Mouse (Mus musculus): ENCODE measurements around the gene Ly6g5c. TPM values are rescaled to one million over a fixed set of nuclear protein-coding genes. Genes with fewer than 3 reads are reported as not detected.

Gene Ly6g5c
- total and polyA plus RNA-seq, 3 experiments = not detected

DNA sequence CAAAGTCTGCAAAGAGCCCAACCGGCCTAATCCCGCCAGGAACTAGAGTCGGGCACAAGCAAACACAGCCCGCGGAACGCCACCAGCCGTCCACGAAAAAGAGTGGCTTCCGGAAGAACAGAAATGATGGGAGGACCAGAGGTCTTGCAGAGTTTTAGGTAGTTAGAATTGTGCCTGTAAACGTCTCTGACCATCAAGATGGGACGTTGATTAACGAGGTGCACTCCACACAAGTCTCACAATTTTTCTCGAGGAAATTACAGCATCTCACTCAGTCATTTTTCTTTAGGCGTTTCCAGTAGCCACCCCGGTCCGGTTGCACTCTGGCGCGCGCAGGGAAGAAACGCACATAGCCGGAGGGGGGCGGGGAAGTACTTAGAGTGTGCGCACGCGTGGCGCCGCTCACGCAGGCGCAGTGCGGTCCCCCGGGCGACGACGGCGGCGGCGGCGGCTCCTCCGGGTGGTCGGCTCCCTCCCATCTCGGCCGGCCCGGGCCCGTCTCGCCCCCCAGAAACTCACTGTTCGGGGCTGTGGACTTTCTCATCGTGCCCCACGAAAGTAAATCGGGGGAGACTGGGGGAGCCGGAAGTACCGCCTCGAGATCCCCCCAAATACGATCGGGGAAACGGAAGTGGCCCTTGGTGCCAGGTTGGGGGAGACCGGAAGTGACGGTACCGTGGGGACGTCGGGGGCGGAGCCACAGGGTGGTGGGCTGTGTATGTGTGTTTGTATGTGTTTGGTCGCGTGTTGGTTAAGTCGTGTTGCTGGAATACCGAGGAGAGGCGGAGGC, 26.9 kb downstream of the Ly6g5c start, which contains the start of gene Bag6 (continued):
- peak; percentile 74 for TF ChIP-seq IRF4 (IDR thresholded peaks at IDR 0.05; ENCODE audit: low read depth, low read length)
- peak; percentile 84 for TF ChIP-seq ELF1 (IDR thresholded peaks at IDR 0.05; ENCODE audit: low read depth, low read length)
- TF ChIP-seq CHD2 (IDR thresholded peaks at IDR 0.05; ENCODE audit: low read length) = peak; percentile 85
- TF ChIP-seq ZMIZ1 (IDR thresholded peaks at IDR 0.05; ENCODE audit: low read depth, low read length) = peak; percentile 33; the same call in 1 of the 2 replicates
- no peak for TF ChIP-seq EP300 (IDR thresholded peaks at IDR 0.05; ENCODE audit: low read length)
- no peak for TF ChIP-seq USF2 (conservative IDR thresholded peaks at IDR 0.05; ENCODE audit: low read depth, low read length)
- no peak for TF ChIP-seq CHD1 (IDR thresholded peaks at IDR 0.05; ENCODE audit: low read depth, low read length)
- no peak for TF ChIP-seq ZC3H11A (IDR thresholded peaks at IDR 0.05; ENCODE audit: low read depth, low read length)

DNA sequence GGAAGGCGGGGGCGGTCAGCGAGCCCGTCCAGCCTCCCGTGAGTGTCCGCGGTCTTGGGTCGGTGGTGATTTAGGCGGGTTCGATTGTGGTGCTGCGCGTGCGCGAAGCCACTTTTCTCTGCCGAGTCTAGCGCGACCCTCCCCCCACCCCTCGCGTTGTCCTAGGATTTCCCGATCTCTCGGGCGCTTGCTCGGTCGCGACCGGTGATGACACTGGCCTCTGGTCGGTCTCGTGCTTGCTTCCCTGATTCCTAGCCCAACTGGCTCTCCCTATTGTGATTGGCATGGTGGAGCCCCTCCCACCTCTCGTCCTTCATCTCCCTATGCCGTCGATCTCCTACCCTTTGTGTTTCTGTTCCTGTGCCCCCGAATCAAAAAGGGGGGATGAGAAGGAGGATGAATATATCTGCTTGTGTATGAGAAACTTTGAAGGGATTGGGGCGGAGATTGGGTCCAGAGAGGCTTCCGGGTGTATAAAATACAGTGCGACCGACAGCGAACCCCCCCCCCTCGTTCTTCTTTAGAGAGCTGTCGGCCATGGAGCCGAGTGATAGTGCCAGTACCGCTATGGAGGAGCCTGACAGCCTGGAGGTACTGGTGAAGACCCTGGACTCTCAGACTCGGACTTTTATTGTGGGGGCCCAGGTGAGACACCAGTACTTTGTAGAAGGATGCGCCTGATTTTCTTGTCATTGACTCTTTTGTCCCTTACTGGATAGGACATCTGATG, 27.7 kb downstream of the Ly6g5c start:
- peaks cover 26 to 46% of the 10 kb centered on the region in 2 experiments for H3K36me3 ChIP-seq (replicated peaks in 1 of 2; ENCODE audit: control insufficient read depth in 1 of 2, insufficient read depth in 1 of 2, low read length in 1 of 2)
- H3K79me2 ChIP-seq (replicated peaks; ENCODE audit: control insufficient read depth, extremely low read depth, insufficient read depth, poor library complexity, severe bottlenecking) = peaks cover 47% of the 10 kb centered on the region
- DNase-seq (ENCODE audit: extremely low read depth) = peak; percentile 65

DNA sequence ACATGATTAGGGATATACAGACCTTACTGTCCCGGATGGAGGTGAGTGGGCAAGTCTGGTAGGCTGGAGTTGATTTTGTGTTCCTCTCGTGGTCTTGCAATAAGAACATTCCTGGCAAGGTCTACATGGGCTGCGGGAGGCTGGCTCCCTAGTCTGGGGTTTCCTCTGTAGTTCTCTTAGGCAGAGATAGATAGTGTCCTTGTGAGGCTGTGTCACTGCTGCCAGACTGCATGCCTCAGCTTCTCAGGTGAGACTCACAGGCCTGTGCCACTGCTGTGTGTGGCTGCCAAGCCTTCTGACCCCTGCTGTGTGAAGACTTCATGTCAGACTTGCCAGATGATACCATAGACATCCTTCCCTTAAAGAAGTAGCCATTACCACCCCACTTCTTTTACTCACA, 31.2 kb downstream of the Ly6g5c start:
- no peak for DNase-seq (ENCODE audit: extremely low read depth)
- H3K4me2 ChIP-seq (ENCODE audit: insufficient read depth, low read depth, poor library complexity, severe bottlenecking) = no peak overlapping the region
- H3K27me3 ChIP-seq (replicated peaks) = no peaks in the 10 kb centered on the region
- no peak overlapping the region for H3K4me3 ChIP-seq (replicated peaks in 1 of 3; ENCODE audit: low read depth in 2 of 3, low read length in 2 of 3, poor library complexity in 1 of 3)
- H3K4me1 ChIP-seq (ENCODE audit: control insufficient read depth in 1 of 2, insufficient read depth in 2 of 2) = peaks cover 0 to 15% of the 10 kb centered on the region in 2 experiments; a peak in 3 of 4 replicates
- dilution Hi-C loops (cut with MboI; ENCODE audit: extremely low pct_ligation_motif_present, extremely low pct_unique_long_range_greater_than_20kb, low sequenced_read_pairs) = no loop called here
- peaks cover 7% of the 10 kb centered on the region for H3K9me3 ChIP-seq (replicated peaks; ENCODE audit: low read length)
- H3K9ac ChIP-seq (ENCODE audit: insufficient read depth, low read depth) = no peak overlapping the region
- no peak overlapping the region for H3K27ac ChIP-seq (ENCODE audit: insufficient read depth, low read depth)
- no peak for TF ChIP-seq POLR2AphosphoS2 (IDR thresholded peaks at IDR 0.05; ENCODE audit: low read depth, low read length)
- no peak for TF ChIP-seq ELF1 (IDR thresholded peaks at IDR 0.05; ENCODE audit: low read depth, low read length)
- no peak for TF ChIP-seq ETS1 (conservative IDR thresholded peaks at IDR 0.05; ENCODE audit: low read depth, low read length)
- no peak for TF ChIP-seq E2F4 (IDR thresholded peaks at IDR 0.05; ENCODE audit: insufficient replicate concordance, low read depth, low read length)
- no peak for TF ChIP-seq SMC3 (IDR thresholded peaks at IDR 0.05; ENCODE audit: low read depth, low read length)
- TF ChIP-seq POLR2A (IDR thresholded peaks at IDR 0.05; ENCODE audit: low read depth, low read length) = no peak
- TF ChIP-seq CHD2 (IDR thresholded peaks at IDR 0.05; ENCODE audit: low read length) = no peak
- TF ChIP-seq PAX5 (IDR thresholded peaks at IDR 0.05; ENCODE audit: low read length) = no peak
- TF ChIP-seq ZC3H11A (IDR thresholded peaks at IDR 0.05; ENCODE audit: low read depth, low read length) = no peak
- no peak for TF ChIP-seq CTCF (conservative IDR thresholded peaks at IDR 0.05 in 1 of 2, IDR thresholded peaks at IDR 0.05 in 1 of 2; ENCODE audit: low read depth in 2 of 2, low read length in 2 of 2)
- no peak for TF ChIP-seq ZMIZ1 (IDR thresholded peaks at IDR 0.05; ENCODE audit: low read depth, low read length)
- TF ChIP-seq MXI1 (IDR thresholded peaks at IDR 0.05; ENCODE audit: low read depth, low read length) = no peak
- no peak for TF ChIP-seq ZKSCAN1 (IDR thresholded peaks at IDR 0.05; ENCODE audit: borderline replicate concordance, low read depth, low read length)
- no peak for TF ChIP-seq GABPA (IDR thresholded peaks at IDR 0.05; ENCODE audit: insufficient replicate concordance, low read depth, low read length)
- in situ Hi-C loops (cut with MboI; ENCODE audit: low pct_ligation_motif_present, low pct_unique_long_range_greater_than_20kb, low sequenced_read_pairs) = no loop called here
- peaks cover 57 to 70% of the 10 kb centered on the region in 2 experiments for H3K36me3 ChIP-seq (replicated peaks in 1 of 2; ENCODE audit: control insufficient read depth in 1 of 2, insufficient read depth in 1 of 2, low read length in 1 of 2)
- peaks cover 47% of the 10 kb centered on the region for H3K79me2 ChIP-seq (replicated peaks; ENCODE audit: control insufficient read depth, extremely low read depth, insufficient read depth, poor library complexity, severe bottlenecking)

More for the DNA sequence above, 27.7 kb downstream of the Ly6g5c start:
- peaks cover 0 to 19% of the 10 kb centered on the region in 2 experiments; a peak in 2 of 4 replicates for H3K4me1 ChIP-seq (ENCODE audit: control insufficient read depth in 1 of 2, insufficient read depth in 2 of 2)
- H3K9ac ChIP-seq (ENCODE audit: insufficient read depth, low read depth) = peak overlapping the region; percentile 80
- no peak for TF ChIP-seq ELF1 (IDR thresholded peaks at IDR 0.05; ENCODE audit: low read depth, low read length)
- TF ChIP-seq NRF1 (IDR thresholded peaks at IDR 0.05; ENCODE audit: low read depth, low read length) = peak; percentile 83
- TF ChIP-seq TCF12 (IDR thresholded peaks at IDR 0.05; ENCODE audit: low read depth, low read length) = no peak
- TF ChIP-seq POLR2AphosphoS2 (IDR thresholded peaks at IDR 0.05; ENCODE audit: low read depth, low read length) = 0 out of 2 replicates have a peak, but pooled peaks have one; percentile 32
- TF ChIP-seq MAX (IDR thresholded peaks at IDR 0.05; ENCODE audit: low read length) = peak; percentile 33
- TF ChIP-seq MAZ (IDR thresholded peaks at IDR 0.05; ENCODE audit: low read depth, low read length) = peak; percentile 68; the same call in 1 of the 2 replicates
- TF ChIP-seq BHLHE40 (IDR thresholded peaks at IDR 0.05; ENCODE audit: low read depth, low read length) = peak; percentile 50; the same call in 1 of the 2 replicates
- peak; percentile 16; the same call in 1 of the 2 replicates for TF ChIP-seq MXI1 (IDR thresholded peaks at IDR 0.05; ENCODE audit: low read depth, low read length)
- 0 out of 2 replicates have a peak, but pooled peaks have one; percentile 8 for TF ChIP-seq MYC (IDR thresholded peaks at IDR 0.05; ENCODE audit: low read depth, low read length)
- no peak for TF ChIP-seq ZKSCAN1 (IDR thresholded peaks at IDR 0.05; ENCODE audit: borderline replicate concordance, low read depth, low read length)
- TF ChIP-seq CHD1 (IDR thresholded peaks at IDR 0.05; ENCODE audit: low read depth, low read length) = 0 out of 2 replicates have a peak, but pooled peaks have one; percentile 69
- H3K4me3 ChIP-seq (replicated peaks in 1 of 3; ENCODE audit: low read depth in 2 of 3, low read length in 2 of 3, poor library complexity in 1 of 3) = peak overlapping the region; percentile 83 to 95 (median 91)
- peak overlapping the region; percentile 74 for H3K27ac ChIP-seq (ENCODE audit: insufficient read depth, low read depth)
- H3K27me3 ChIP-seq (replicated peaks) = no peaks in the 10 kb centered on the region
- in situ Hi-C loops (cut with MboI; ENCODE audit: low pct_ligation_motif_present, low pct_unique_long_range_greater_than_20kb, low sequenced_read_pairs) (no loop called here), dilution Hi-C loops (cut with MboI; ENCODE audit: extremely low pct_ligation_motif_present, extremely low pct_unique_long_range_greater_than_20kb, low sequenced_read_pairs) (no loop called here)
- H3K4me2 ChIP-seq (ENCODE audit: insufficient read depth, low read depth, poor library complexity, severe bottlenecking) = peak overlapping the region; percentile 95
- H3K9me3 ChIP-seq (replicated peaks; ENCODE audit: low read length) = no peaks in the 10 kb centered on the region
